Mouse (Mus musculus) hindbrain, embryonic 16.5 days (tissue): ENCODE measurements around the gene Sox5. TPM values are rescaled to one million over a fixed set of nuclear protein-coding genes. Genes with fewer than 3 reads are reported as not detected.

ENCODE experiments used
- ATAC-seq: fragments of 200-750 bp; cut with Nextera tagmentation; 2 replicates; pipeline ENCODE4 v1.8.0; 2017; ENCODE audit warnings: moderate TSS enrichment, moderate library complexity
- H3K27ac ChIP-seq: fragments of 300-500 bp; sonication (generic); 2 replicates; pipeline ENCODE4 v1.5.1; 2014; ENCODE audit warnings: low read depth, mild to moderate bottlenecking, control low read depth, low read length, moderate library complexity
- H3K27me3 ChIP-seq: fragments of 300-500 bp; sonication (generic); replicated peaks from 2 replicates; pipeline ENCODE4 v1.6.1; 2014; ENCODE audit warnings: low read length; ENCODE audit not compliant: control insufficient read depth, insufficient read depth
- H3K36me3 ChIP-seq: fragments of 300-500 bp; sonication (generic); 2 replicates; pipeline ENCODE4 v1.6.1; 2014; ENCODE audit warnings: mild to moderate bottlenecking, low read length, moderate library complexity, mixed read lengths; ENCODE audit not compliant: control insufficient read depth, insufficient read depth
- H3K4me1 ChIP-seq: fragments of 300-500 bp; sonication (generic); 2 replicates; pipeline ENCODE4 v1.6.1; 2014; ENCODE audit warnings: low read depth, low read length; ENCODE audit not compliant: control insufficient read depth, insufficient read depth
- H3K4me2 ChIP-seq: fragments of 300-500 bp; sonication (generic); 2 replicates; pipeline ENCODE4 v1.6.1; 2014; ENCODE audit warnings: mild to moderate bottlenecking, low read length, control low read depth, moderate library complexity
- H3K4me3 ChIP-seq: fragments of 300-500 bp; sonication (generic); 2 replicates; pipeline ENCODE4 v1.5.1; 2014; ENCODE audit warnings: mild to moderate bottlenecking, low read length, control low read depth, moderate library complexity
- H3K9ac ChIP-seq: fragments of 300-500 bp; sonication (generic); 2 replicates; pipeline ENCODE4 v1.6.1; 2014; ENCODE audit warnings: low read depth, mild to moderate bottlenecking, control low read depth, low read length, moderate library complexity
- H3K9me3 ChIP-seq: fragments of 300-500 bp; sonication (generic); 2 replicates; pipeline ENCODE4 v1.6.1; 2014; ENCODE audit warnings: mild to moderate bottlenecking, low read length, moderate library complexity; ENCODE audit not compliant: control insufficient read depth
- WGBS: fragments of 180-500 bp; shearing (Covaris S2); extraction: QIAGEN DNeasy Blood & Tissue Kit; methylation state at CpG from one replicate; pipeline ENCODE4 v1.1.7; 2014; 5-methylcytosine and 5-hydroxymethylcytosine counted together
- polyA plus RNA-seq: library from polyadenylated mRNA; unstranded; fragments of >200 nt; fragmentation: Nextera tagmentation; extraction: Ambion mirVana; gene quantifications from 2 replicates; pipeline ENCODE4 v1.2.1, GENCODE M21; 2015

Sox5 gene
- polyA plus RNA-seq, 1 experiment from 2014 or later = 40.7 TPM

- Histone ChIP-seq H3K4me1 (no peaks in the 10 kb centered on the region), H3K27me3 (no peaks in the 10 kb centered on the region), H3K27ac (no peak overlapping the region), H3K4me2 (no peak overlapping the region), H3K9ac (no peak overlapping the region), H3K36me3 (no peaks in the 10 kb centered on the region), H3K9me3 (peaks cover 2% of the 10 kb centered on the region; the same call in 1 of the 2 replicates), H3K4me3 (no peak overlapping the region)
- 84% methylated on average over 5 of the region's 5 CpGs for WGBS
- no peak for ATAC-seq
Observed at GRCm38 (mm10) chr6:144804321-144804720, 22.5 kb upstream of the Sox5 start.

- WGBS = 88% methylated on average over 1 of the region's 1 CpGs
- H3K36me3 ChIP-seq = no peaks in the 10 kb centered on the region
- no peak overlapping the region for H3K9ac ChIP-seq
- no peaks in the 10 kb centered on the region for H3K4me1 ChIP-seq
- H3K27ac ChIP-seq = no peak overlapping the region
- no peaks in the 10 kb centered on the region for H3K27me3 ChIP-seq
- H3K4me2 ChIP-seq = no peak overlapping the region
- H3K4me3 ChIP-seq = no peak overlapping the region
- no peak for ATAC-seq
- H3K9me3 ChIP-seq = peaks cover 2% of the 10 kb centered on the region; the same call in 1 of the 2 replicates
Observed at GRCm38 (mm10) chr6:144803063-144803462, 21.3 kb upstream of the Sox5 start.

- H3K9ac ChIP-seq = no peak overlapping the region
- no peaks in the 10 kb centered on the region for H3K4me1 ChIP-seq
- no peak overlapping the region for H3K27ac ChIP-seq
- no peaks in the 10 kb centered on the region for H3K9me3 ChIP-seq
- no peaks in the 10 kb centered on the region for H3K27me3 ChIP-seq
- H3K4me3 ChIP-seq = no peak overlapping the region
- ATAC-seq = no peak
- H3K4me2 ChIP-seq = no peak overlapping the region
- H3K36me3 ChIP-seq = no peaks in the 10 kb centered on the region
- WGBS = 71% methylated on average over 3 of the region's 3 CpGs
Observed at GRCm38 (mm10) chr6:144794356-144794755, 12.6 kb upstream of the Sox5 start.

- Histone ChIP-seq H3K27ac (no peak overlapping the region), H3K36me3 (no peaks in the 10 kb centered on the region), H3K4me2 (no peak overlapping the region), H3K9ac (no peak overlapping the region), H3K9me3 (no peaks in the 10 kb centered on the region), H3K4me1 (no peaks in the 10 kb centered on the region), H3K4me3 (no peak overlapping the region), H3K27me3 (no peaks in the 10 kb centered on the region)
- 83% methylated on average over 8 of the region's 8 CpGs for WGBS
- ATAC-seq = no peak
Observed at GRCm38 (mm10) chr6:144792871-144793270, 11.1 kb upstream of the Sox5 start.

GRCm38 (mm10) chr6:144783295-144783694 lies 1.5 kb upstream of the Sox5 start:
- Histone ChIP-seq H3K27ac (no peak overlapping the region), H3K36me3 (no peaks in the 10 kb centered on the region), H3K9ac (no peak overlapping the region), H3K4me3 (no peak overlapping the region), H3K27me3 (no peaks in the 10 kb centered on the region), H3K4me1 (peaks cover 3% of the 10 kb centered on the region; the same call in 1 of the 2 replicates), H3K4me2 (no peak overlapping the region), H3K9me3 (no peaks in the 10 kb centered on the region)
- ATAC-seq = no peak

GRCm38 (mm10) chr6:144782866-144783265 lies 1.1 kb upstream of the Sox5 start:
- H3K27ac ChIP-seq = no peak overlapping the region

GRCm38 (mm10) chr6:144782031-144782857 lies 467 bp upstream of the Sox5 start:
- peak; percentile 66 for ATAC-seq
- under 1% methylated on average over 38 of the region's 55 CpGs for WGBS
- Histone ChIP-seq H3K9me3 (no peaks in the 10 kb centered on the region), H3K27me3 (no peaks in the 10 kb centered on the region), H3K4me1 (peaks cover 3% of the 10 kb centered on the region; the same call in 1 of the 2 replicates), H3K9ac (peak overlapping the region; percentile 83), H3K36me3 (no peaks in the 10 kb centered on the region), H3K27ac (peak overlapping the region; percentile 58), H3K4me3 (peak overlapping the region; percentile 70), H3K4me2 (peak overlapping the region; percentile 84)

More at GRCm38 (mm10) chr6:144782866-144783265, 1.1 kb upstream of the Sox5 start:
- H3K9me3 ChIP-seq = no peaks in the 10 kb centered on the region
- H3K4me1 ChIP-seq = peaks cover 3% of the 10 kb centered on the region; the same call in 1 of the 2 replicates
- H3K9ac ChIP-seq = peak overlapping the region; percentile 83
- no peaks in the 10 kb centered on the region for H3K27me3 ChIP-seq
- H3K36me3 ChIP-seq = no peaks in the 10 kb centered on the region
- H3K4me2 ChIP-seq = peak overlapping the region; percentile 84
- H3K4me3 ChIP-seq = peak overlapping the region; percentile 70
- ATAC-seq = no peak
- WGBS = 8% methylated on average over 12 of the region's 12 CpGs

GRCm38 (mm10) chr6:144780608-144781285 lies 1.0 kb downstream of the Sox5 start:
- Histone ChIP-seq H3K4me1 (peaks cover 3% of the 10 kb centered on the region; the same call in 1 of the 2 replicates), H3K9ac (peak overlapping the region; percentile 83; the same call in 1 of the 2 replicates), H3K4me2 (peak overlapping the region; percentile 84), H3K9me3 (no peaks in the 10 kb centered on the region), H3K36me3 (no peaks in the 10 kb centered on the region), H3K4me3 (peak overlapping the region; percentile 70), H3K27ac (peak overlapping the region; percentile 4; the same call in 1 of the 2 replicates), H3K27me3 (no peaks in the 10 kb centered on the region)
- 25% methylated on average over 8 of the region's 9 CpGs for WGBS
- no peak for ATAC-seq

- Histone ChIP-seq H3K27ac (no peak overlapping the region), H3K9me3 (no peaks in the 10 kb centered on the region), H3K9ac (no peak overlapping the region), H3K4me2 (peak overlapping the region; percentile 84), H3K36me3 (no peaks in the 10 kb centered on the region), H3K4me3 (peak overlapping the region; percentile 70), H3K4me1 (peaks cover 3% of the 10 kb centered on the region; the same call in 1 of the 2 replicates), H3K27me3 (no peaks in the 10 kb centered on the region)
- 43% methylated on average over 12 of the region's 12 CpGs for WGBS
- no peak for ATAC-seq
Observed at GRCm38 (mm10) chr6:144779945-144780607, 1.7 kb downstream of the Sox5 start.
